Mouse (Mus musculus) thymus, postnatal 0 days (tissue): Measurements from ENCODE around the gene Nfx1. TPM values are rescaled to one million over a fixed set of nuclear protein-coding genes. Genes with fewer than 3 reads are reported as not detected.

Experiments
- microRNA-seq: library from miRNA; unstranded; fragments of <30 nt; microRNA quantifications from one replicate; pipeline ENCODE4, GENCODE M21; 2016; ENCODE audit warnings: borderline number of aligned reads
- polyA plus RNA-seq: library from polyadenylated mRNA; unstranded; fragments of >200 nt; fragmentation: Nextera tagmentation; extraction: Ambion mirVana; gene quantifications from 2 replicates; pipeline ENCODE4 v1.2.1, GENCODE M21; 2015

Gene Nfx1
- polyA plus RNA-seq, 1 experiment from 2014 or later: 65.6 TPM

Small RNA genes lying within 50 kb of the gene (microRNA-seq; reads per million reads assigned to microRNA genes)
- gene Mir3094: 3.3 reads per million

Other genes with a start within 250 kb of the Nfx1 start
- 410 and 488 TPM in 2 replicates for gene Dnaja1, start 248.8 kb upstream of the Nfx1 start, polyA plus RNA-seq
- 158 and 161 TPM in 2 replicates for gene Smu1, start 213.0 kb upstream of the Nfx1 start, polyA plus RNA-seq
- gene B4galt1, start 116.9 kb upstream of the Nfx1 start, polyA plus RNA-seq: 29.6 and 32.0 TPM in 2 replicates
- gene Spink4, start 50.9 kb upstream of the Nfx1 start, polyA plus RNA-seq: 2.4 and 2.6 TPM in 2 replicates
- 185 and 190 TPM in 2 replicates for gene Bag1, start 22.6 kb upstream of the Nfx1 start, polyA plus RNA-seq
- gene Chmp5, start 22.5 kb upstream of the Nfx1 start, polyA plus RNA-seq: 131 and 141 TPM in 2 replicates
- gene Aqp7, start 77.2 kb downstream of the Nfx1 start, polyA plus RNA-seq: 0.86 and 1.7 TPM in 2 replicates
- gene Aqp3, start 127.3 kb downstream of the Nfx1 start, polyA plus RNA-seq: 5.6 and 9.1 TPM in 2 replicates
- gene Nol6, start 153.5 kb downstream of the Nfx1 start, polyA plus RNA-seq: 12.1 and 15.8 TPM in 2 replicates
- gene Ube2r2, start 164.8 kb downstream of the Nfx1 start, polyA plus RNA-seq: 50.9 and 56.1 TPM in 2 replicates